Mouse (Mus musculus): ENCODE data around the gene Cdh4.
A peak's percentile ranks its signal among the peaks of the same experiment; 100 is the strongest.

Gene Cdh4

DNA sequence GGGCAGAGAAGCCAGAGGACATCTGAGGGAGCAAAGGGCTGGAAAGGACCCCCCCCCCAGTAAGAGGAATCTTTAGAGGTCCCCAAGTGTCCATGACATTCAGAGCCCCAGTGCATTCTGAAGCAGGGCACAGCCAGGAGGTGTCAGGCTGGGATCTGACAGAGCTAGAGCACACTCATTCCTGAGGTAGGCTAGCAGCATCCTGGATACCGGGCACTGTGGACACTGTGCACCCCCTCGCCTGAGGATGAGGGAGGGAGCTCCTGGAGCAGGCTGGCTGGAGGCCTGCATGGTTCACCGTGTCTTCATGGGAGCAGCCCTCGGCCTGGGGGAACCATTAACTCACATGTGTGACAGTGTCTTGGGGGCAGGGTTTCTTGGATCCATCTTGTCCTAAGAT is 287.6 kb downstream of the Cdh4 start:
- DNase-seq (ENCODE audit: low spot score), result no peak

DNA sequence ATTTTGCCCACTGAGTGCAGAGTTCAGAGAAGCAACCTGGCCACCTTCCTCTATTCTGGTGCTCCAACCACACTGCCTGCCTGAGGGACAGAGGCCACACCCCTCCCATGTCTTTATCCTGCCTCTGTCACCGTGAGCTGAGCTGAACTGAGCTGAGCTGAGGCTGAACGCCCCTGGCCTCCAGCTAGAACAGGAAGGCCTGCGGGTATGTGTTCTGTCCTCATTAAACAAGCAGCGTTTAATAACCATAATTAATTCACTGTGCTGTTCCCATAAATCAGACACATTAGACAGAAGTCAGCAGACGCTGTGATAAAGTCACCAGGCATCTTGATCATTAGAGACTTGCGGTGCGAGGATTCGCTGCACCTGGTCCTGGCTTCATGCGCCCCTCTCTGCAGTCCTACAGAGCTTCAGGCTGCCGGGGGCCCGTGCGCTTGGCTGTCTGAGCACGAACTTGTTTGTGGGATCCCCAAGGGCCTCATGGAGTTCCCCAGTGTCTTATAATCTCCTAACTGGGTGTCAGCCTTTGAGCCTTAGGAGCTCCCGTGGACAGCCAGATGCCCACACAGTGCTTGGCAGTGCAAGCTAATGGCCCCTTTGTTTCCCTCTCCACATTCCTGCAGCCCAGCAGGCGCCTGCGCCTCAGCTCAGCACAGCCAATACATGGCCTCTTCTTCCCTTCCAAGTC is 291.1 kb downstream of the Cdh4 start:
- peak; percentile 47 for DNase-seq (ENCODE audit: low spot score)

DNA sequence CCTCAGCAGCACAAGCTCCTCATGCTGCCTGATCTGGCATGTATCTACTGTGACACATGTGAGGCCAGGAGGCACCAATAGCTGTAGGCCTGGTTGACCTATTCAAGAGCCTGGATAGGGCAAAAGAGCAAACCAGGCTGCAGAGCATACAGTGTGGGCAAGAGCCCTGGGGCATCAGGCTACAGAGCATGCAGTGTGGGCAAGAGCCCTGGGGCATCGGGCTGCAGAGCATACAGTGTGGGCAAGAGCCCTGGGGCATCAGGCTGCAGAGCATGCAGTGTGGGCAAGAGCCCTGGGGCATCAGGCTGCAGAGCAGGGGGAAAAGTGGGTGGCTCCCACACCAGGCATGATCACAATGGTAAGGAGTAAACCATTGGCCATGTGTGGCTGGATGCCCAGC is 300.2 kb downstream of the Cdh4 start:
- DNase-seq (ENCODE audit: low spot score), result no peak

DNA sequence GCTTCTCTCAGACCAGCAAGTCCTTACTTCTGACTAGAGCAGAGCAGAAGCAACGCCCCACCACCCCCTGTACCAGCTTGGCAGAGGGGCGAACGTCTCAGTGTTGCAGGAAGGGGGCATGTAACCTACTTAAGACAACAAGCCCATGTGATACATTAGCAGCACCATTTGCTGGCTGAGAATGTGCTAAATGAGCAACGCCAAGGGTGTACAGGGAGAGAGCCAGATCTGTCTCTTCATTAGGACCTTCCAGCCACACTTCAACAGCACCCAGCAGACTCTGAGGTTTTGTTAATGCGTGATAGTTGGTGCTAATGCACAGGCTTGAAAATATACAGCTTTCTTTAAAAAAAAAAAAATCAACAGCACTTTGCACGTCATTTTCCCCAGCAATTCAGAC is 300.6 kb downstream of the Cdh4 start:
- DNase-seq (ENCODE audit: low spot score), result no peak

DNA sequence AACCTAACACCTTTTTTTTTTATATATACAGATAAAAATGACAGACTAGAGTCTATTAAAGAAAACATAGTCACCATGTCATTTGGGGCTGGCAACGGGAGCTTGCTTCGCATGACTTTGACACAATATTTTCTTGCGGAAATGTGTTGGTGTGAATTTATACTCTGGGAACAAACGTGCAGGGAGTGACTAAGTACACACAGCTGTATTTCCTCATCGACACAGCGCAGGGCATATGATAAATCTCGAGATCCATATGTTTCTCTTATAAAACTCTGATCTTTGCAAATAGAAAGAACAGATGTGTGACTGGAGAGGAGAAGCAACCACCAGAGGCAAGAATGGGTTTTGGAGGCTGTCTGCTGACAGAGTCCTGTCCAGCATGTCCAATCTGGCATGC is 304.3 kb downstream of the Cdh4 start:
- DNase-seq (ENCODE audit: low spot score), result no peak

DNA sequence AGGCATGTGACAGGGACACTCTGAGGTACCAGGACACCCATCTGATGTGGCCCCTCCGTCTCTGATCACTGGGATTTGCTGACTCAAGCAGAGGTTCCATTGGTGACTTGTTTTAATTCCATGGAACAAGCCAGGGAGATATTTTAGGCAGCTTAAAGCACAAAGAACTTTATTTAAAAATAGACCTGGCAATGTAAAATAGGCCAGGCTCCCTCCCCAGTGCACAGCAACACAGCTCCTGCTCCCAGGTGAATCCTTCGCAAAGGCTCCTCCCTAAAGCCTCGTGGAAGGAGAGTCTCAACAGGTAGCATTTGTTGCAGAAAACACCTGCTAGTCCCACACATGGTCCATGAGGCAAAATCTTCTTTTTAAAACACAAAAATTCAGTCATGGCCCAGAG is 307.2 kb downstream of the Cdh4 start:
- no peak for DNase-seq (ENCODE audit: low spot score)

DNA sequence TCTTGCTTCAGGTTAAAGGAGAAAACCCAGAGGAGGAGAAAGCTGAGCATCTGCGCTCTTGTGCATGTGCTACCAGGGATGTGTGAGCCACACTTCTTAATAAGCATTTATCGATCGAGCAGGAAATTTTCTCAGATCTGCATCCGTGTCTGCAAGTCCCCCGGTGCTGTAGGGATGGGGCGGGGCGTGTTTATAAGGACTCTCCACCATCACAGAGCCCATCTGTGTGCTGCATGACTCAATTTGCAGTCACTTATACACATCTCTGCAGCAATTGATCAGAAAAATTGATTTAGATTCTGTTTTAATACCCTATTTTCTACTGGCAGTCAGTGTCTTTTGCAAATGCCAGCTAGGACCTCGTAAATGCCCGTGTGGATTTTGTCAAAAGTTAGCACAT is 311.6 kb downstream of the Cdh4 start:
- DNase-seq (ENCODE audit: low spot score), result no peak

DNA sequence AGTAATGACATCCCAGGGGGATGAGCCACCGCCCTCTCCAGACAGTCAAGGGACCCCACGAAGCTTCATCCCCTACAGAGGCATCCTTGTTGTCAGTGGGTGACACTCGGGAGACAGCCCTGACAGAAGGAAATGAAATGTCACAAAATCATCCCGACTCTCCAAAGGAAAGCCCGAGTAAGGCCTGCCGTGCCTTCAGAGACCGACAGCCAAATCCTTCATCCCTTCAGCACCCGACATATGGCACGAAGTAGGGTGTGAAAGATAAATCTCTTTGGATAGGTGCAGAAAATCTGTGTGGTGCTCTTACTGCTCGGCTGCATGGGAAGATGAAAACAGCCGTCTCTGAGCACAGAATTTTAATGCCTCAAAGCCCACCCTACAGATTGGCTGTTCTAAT is 312.5 kb downstream of the Cdh4 start:
- no peak for DNase-seq (ENCODE audit: low spot score)

DNA sequence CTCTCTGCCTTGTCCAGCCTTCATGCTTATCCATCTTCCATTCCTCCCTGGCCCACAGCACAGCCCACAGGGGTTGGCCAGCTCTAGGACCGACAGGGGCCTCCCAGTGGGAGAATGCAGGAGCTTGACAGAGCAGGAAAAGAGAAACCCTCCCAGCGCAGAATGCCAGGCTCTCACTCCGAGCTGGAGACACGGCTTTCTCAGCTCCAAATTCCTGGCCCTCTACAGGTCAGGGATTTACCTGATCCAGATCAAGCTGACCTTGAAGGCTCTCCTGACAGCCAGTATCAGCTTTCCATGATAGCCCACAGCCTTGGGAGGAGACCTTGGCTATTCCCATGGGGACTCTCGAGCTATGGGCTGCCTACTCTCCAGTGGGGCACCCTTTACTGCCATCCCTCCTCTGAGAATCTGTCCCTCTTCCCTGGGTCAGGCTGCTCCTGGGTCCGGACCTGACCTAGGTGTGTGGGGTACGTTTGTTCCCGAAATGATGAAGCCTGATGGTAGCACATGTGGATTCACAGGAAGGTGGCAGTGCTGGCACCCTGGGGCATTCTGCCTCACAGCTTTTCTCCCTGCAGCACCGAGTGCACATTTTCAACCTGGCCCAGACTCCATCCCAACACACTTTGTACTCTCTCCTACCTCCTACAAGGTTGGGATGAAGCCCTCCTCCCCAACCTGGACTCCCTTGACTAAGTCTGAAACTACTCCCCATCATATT is 319.6 kb downstream of the Cdh4 start:
- DNase-seq (ENCODE audit: low spot score), result no peak

DNA sequence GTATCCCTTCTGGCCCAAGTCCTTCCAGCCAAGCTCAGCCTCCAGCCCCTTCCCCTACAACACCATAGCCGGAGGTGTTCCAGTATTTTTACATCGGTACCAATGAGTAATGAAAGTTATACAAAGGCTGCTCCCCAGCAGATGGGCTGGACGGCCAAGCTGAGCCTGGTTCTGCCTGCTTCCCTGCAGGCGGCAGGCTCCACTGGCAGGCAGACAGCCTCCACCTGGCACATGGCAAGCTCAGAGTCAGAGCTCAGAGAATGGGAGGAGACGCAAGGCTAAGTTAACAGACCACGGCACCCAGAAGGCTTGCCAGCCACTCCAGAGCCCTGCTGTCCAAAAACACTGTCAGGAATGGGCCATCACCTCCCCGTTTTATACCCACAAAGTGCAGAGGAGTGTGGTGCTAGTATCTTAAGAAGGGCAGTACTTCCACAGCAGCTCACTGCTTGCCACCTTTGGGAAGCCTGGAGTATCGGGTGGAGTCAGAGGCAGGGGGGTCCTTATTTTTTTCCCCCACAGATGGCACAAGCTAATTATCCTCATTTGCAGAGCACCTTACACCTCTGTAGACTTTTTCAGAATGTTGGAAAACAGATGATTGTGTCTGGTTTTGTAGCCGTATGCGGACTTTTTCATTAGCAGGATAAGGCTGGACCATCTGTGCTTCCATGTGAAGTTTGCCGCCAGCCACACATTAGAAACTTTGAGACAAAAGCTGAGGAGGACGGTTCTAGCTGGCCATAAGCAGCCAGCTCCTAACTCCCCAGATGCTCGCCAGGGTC is 320.5 kb downstream of the Cdh4 start:
- DNase-seq (ENCODE audit: low spot score), result no peak

DNA sequence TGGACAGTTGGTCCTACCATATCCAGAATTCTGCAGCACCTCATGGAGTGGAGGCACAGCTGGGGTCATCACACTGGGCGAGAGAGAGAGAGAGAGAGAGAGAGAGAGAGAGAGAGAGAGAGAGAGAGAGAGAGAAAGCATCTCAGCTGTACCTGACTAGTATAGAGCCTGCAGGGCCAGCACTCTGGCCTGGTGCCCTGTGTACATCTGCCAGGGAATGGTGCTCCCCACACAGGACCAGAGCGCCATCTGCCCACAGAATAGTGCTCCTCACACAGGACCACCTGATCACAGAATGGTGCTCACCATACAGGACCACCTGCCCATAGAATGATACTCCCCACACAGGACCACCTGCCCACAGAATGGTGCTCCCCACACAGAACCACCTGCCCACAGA is 322.2 kb downstream of the Cdh4 start:
- no peak for DNase-seq (ENCODE audit: low spot score)

DNA sequence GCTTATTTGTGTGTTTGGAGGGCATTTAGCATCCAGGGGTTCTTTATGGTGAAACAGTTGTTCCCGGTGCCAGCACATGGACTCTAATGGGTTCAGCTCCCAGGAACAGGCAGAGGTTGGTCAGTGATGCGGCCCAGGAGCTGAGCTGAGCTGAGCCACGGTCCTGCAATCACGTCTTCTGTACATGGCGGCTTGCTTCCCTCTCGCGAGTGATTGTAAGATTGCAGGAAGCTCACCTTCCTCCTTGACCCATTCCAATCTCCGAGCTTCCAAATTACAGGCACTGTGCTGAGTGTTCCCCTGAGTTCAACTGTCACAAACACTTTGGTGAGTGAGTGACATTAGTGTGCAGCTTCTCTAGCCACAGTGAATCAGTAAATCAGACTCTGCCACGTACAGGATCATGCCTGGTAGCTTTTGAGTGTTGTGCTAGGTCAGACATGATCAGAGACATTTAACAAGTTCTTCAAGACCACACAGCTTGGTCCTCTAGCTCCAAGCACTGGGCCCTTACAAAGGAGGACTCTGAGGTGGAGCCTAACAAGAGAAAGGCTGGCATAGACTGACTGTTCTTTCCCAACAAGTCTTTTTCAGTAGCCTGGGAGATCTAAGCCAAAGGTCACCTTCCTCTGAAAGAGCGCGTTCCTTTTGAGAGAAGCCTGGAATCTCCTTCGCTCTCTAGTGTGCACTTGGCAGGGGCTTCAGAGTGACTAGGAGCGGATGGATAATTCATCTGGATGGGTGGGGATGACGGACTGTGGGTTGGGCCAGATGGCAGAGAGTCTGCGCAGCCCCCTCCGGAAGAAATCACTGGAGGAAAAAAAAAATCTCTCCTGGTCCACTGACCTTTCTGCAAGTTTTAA is 324.7 kb downstream of the Cdh4 start:
- DNase-seq (ENCODE audit: low spot score), result peak; percentile 67

DNA sequence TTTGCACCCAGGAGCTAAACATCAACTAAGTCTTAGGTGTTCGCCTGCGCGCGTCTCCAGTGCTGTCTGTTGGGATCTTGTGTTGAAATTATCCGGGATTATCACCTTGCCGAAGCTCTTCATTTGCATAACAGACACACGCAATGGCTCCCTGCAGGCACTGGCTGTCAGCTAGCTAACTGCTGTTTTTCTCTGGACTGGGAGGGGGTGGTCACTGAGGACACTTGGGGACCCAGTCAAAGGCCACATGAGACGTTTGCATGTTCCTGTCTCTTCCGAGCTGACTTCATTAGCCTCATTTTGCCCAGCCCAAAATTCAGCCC is 325.3 kb downstream of the Cdh4 start:
- peak; percentile 29 for DNase-seq (ENCODE audit: low spot score)

DNA sequence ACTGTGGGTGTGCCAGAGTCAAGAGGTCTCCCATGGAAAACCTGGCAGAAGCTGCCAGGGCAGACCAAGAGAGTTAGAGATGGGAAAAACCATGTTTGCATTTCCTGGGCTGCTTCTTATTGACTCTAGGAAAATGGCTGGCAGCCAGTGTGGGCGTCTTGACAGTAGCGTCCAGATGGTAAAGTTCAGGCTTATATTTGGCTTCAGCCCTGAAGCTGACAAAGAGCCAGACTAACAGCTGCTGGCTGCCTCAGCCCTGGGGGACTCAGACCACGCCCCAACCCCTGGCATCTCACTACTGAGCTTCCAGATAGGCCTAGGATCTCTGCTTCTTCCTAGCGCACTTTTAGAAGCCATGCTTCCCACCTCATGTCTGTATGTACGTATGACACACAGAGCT is 326.9 kb downstream of the Cdh4 start:
- DNase-seq (ENCODE audit: low spot score), result no peak

DNA sequence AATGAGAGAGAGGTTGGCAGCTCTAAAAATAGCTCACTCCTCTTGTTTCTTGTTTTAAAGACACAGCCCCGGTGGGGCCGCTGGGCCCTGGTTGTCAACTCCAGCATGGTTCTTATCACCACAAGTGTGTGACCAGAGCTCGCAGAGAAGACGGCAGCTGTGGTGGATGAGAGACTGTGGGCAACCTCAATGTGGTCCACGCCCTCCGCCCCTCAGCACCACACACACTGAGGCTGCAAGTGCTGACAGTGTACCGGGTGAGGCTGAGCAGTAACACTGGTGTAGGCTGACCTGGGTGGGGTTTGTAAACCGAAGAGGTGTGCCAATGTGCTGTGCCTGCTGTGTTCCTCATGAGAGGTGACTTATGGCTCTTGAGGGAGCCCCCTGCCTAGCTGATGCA is 327.7 kb downstream of the Cdh4 start:
- DNase-seq (ENCODE audit: low spot score), result no peak

DNA sequence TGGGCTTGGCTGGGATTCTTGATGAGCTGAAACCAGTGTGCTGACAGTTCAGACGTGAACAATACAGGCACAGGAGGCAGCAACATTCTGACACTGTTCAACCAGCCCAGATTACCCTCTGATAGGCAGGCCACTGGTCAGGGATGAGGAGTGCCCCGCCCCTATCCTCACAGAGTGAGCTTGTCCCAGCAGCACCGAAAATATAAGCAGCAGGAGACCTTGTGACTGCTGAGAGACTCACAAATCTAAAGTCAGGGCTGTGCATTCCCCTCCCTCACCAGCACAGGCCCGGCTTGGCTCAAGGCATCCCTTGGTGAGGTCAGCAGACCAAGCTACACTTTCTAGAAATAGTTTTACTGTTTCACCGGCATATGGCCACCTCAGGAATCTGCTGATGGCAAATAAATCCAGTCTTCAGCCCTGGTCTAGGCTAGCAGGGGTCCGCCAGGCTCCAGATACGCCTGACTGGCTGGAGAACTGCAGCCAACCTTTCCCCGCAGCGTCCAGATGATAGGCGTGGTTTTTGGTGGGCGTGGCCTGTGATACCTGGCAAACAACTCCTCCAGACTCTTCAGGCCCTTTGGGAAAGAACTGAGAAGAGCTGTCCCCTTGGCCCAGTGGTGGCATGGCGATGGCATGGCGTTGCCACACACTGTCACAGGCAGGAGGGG is 332.3 kb downstream of the Cdh4 start:
- peak; percentile 57 for DNase-seq (ENCODE audit: low spot score)

DNA sequence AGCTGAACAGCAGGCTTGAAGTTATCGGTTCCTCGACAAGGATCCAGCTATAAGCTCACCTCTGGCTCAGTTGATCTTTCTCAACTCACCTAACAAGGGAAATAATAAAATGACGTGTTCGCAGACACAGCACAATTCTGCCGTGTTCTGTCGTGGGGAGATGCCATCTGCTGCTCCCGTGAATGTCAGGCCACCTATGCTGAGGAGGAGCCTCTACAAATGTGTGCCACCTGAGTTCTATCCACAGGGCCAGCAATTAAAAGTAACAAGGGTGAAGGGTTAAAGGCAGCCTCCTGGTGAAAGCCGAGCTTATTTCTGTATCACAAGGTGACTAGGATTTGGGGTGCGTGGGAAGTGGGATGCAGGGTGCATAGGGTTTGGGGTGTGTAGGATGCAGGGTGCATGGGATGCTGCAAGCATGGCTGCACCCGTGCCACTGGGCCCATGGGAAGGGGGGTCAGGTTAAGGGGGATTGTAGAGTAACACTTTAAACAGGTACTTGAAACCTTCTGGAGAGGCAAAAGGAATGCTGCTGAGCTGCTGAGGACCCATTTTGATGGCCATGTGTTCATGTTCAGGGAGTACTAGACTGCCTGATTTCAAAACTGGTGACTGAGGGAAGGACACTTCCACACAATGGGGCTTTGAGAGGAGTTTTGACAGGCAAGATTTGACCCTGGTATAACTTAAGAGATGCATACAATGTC is 333.9 kb downstream of the Cdh4 start:
- no peak for DNase-seq (ENCODE audit: low spot score)

DNA sequence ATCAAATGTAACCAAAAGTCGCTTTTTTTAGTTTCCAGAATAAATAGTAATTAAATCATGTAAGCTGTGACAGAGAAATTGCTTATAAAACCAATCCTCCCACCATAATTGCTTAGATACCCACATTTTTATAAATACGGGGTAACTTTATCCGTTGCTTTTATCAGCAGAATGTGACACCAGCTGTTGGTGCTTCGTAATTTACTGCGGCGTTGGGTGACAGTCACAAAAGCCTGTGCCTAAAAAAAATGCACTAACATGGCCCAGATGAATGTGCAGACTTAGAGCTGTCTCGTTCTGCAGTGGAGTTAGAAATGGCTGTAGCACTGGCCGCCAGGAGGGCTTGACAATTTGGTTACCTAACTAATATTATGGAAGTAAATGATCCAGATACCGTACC is 337.0 kb downstream of the Cdh4 start:
- DNase-seq (ENCODE audit: low spot score), result no peak

DNA sequence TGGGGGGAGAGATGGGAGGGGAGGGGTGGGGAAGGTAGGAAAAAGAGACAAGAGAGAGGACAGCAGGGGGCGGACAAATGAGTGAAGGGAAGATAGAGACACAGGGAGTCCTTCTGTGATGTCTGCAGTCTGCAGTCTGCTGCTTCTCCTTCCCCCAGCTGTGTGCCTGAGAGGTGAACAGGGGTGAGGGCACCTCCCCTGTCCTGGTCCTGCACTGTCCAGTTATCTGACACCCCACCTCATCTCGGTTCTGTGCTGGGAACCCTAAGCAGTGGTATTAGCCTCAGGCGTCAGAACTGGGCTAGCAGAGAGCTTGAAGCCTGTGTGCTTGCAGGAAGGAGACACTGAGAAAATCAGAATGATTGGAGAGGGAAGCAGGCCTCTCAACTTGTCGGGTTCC is 338.7 kb downstream of the Cdh4 start:
- DNase-seq (ENCODE audit: low spot score), result no peak

DNA sequence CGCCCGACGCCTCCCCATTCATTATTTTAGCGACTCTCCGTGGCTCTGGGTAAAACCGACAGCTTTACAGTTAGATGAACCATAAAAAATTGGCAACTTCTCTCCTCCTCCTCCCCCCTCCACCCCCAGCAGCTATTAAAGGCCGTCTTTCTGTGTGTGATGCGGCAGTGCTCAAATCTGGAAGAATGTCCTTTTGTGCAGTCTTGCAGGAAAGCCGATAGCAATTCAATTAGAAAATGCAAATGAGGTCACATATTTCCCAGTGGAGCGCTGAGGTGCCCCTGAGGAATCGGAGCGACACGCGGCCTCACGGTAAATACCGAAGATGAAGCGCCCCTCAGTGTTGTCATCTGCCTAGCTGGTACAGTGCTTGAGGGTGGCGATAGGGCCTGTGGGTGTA is 345.0 kb downstream of the Cdh4 start:
- peak; percentile 25 for DNase-seq (ENCODE audit: low spot score)

DNA sequence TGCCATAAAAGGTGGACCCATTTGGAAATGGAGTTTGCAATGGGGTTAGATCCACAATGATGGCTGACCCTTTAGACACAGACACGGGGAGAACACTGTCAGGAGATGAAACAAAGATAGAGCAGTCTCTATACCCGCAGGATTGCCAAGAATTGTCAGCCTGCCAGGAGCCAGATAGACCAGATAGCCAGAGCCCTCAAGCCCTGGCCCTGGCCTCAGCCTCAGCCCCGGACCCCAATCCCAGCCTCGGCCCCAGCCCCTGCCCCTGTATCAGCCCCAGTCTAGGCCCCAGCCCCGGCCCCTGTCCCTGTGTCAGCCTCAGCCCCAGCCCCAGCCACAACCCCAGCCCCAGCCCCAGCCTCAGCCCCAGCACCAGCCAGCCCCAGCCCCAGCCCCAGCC is 345.6 kb downstream of the Cdh4 start:
- no peak for DNase-seq (ENCODE audit: low spot score)
